Mouse (Mus musculus): Measurements from ENCODE around the gene Scfd2. TPM values are rescaled to one million over a fixed set of nuclear protein-coding genes. Genes with fewer than 3 reads are reported as not detected.
A peak's percentile ranks its signal among the peaks of the same experiment; 100 is the strongest.

Scfd2 gene
- polyA plus RNA-seq, 1 experiment from 2014 or later: 7.3 TPM

- TF ChIP-seq CTCF (IDR thresholded peaks at IDR 0.05; ENCODE audit: low read depth): no peak
- no peak for TF ChIP-seq EP300 (IDR thresholded peaks at IDR 0.05; ENCODE audit: low read depth)
- no peaks in the 10 kb centered on the region for H3K9me3 ChIP-seq (ENCODE audit: low read length)
- no peak overlapping the region for H3K9ac ChIP-seq (replicated peaks)
- DNase-seq (no peak), ATAC-seq (no peak)
- H3K27ac ChIP-seq (ENCODE audit: low read depth): no peak overlapping the region
- H3K4me2 ChIP-seq (ENCODE audit: low read depth, low read length): no peak overlapping the region
- H3K36me3 ChIP-seq (replicated peaks; ENCODE audit: insufficient read depth, low read length): no peaks in the 10 kb centered on the region
- 79% methylated on average over 5 of the region's 5 CpGs for WGBS (ENCODE audit: insufficient replicate concordance)
- no peak overlapping the region for H3K4me3 ChIP-seq (ENCODE audit: low read depth, low read length)
- H3K27me3 ChIP-seq (ENCODE audit: insufficient read depth, low read length): no peaks in the 10 kb centered on the region
- H3K4me1 ChIP-seq (ENCODE audit: insufficient read depth): no peaks in the 10 kb centered on the region
Measured at GRCm38 (mm10) chr5:74277216-74277615, 254.3 kb downstream of the Scfd2 start.

- ATAC-seq (peak; percentile 43), DNase-seq (no peak)
- no peak overlapping the region for H3K4me2 ChIP-seq (ENCODE audit: low read depth, low read length)
- WGBS (ENCODE audit: insufficient replicate concordance): 57% methylated on average over 3 of the region's 3 CpGs
- H3K9me3 ChIP-seq (ENCODE audit: low read length): no peaks in the 10 kb centered on the region
- H3K27ac ChIP-seq (ENCODE audit: low read depth): no peak overlapping the region
- no peak overlapping the region for H3K4me3 ChIP-seq (ENCODE audit: low read depth, low read length)
- TF ChIP-seq EP300 (IDR thresholded peaks at IDR 0.05; ENCODE audit: low read depth) (0 out of 2 replicates have a peak, but pooled peaks have one; percentile 31), CTCF (IDR thresholded peaks at IDR 0.05; ENCODE audit: low read depth) (no peak)
- no peaks in the 10 kb centered on the region for H3K36me3 ChIP-seq (replicated peaks; ENCODE audit: insufficient read depth, low read length)
- no peaks in the 10 kb centered on the region for H3K27me3 ChIP-seq (ENCODE audit: insufficient read depth, low read length)
- no peaks in the 10 kb centered on the region for H3K4me1 ChIP-seq (ENCODE audit: insufficient read depth)
- no peak overlapping the region for H3K9ac ChIP-seq (replicated peaks)
Measured at GRCm38 (mm10) chr5:74273313-74273712, 258.2 kb downstream of the Scfd2 start.

GRCm38 (mm10) chr5:74267736-74268369, 263.7 kb downstream of the Scfd2 start:
- 71% methylated on average over 5 of the region's 5 CpGs for WGBS (ENCODE audit: insufficient replicate concordance)
- ATAC-seq (no peak), DNase-seq (no peak)
- Histone ChIP-seq H3K4me1 (ENCODE audit: insufficient read depth) (no peaks in the 10 kb centered on the region), H3K4me3 (ENCODE audit: low read depth, low read length) (no peak overlapping the region), H3K9me3 (ENCODE audit: low read length) (no peaks in the 10 kb centered on the region), H3K9ac (replicated peaks) (no peak overlapping the region), H3K36me3 (replicated peaks; ENCODE audit: insufficient read depth, low read length) (no peaks in the 10 kb centered on the region), H3K27ac (ENCODE audit: low read depth) (no peak overlapping the region), H3K4me2 (ENCODE audit: low read depth, low read length) (no peak overlapping the region), H3K27me3 (ENCODE audit: insufficient read depth, low read length) (no peaks in the 10 kb centered on the region)
- no peak for TF ChIP-seq EP300 (IDR thresholded peaks at IDR 0.05; ENCODE audit: low read depth)
- TF ChIP-seq CTCF (IDR thresholded peaks at IDR 0.05; ENCODE audit: low read depth): no peak

- no peak for DNase-seq
- 71% methylated on average over 1 of the region's 1 CpGs for WGBS (ENCODE audit: insufficient replicate concordance)
- TF ChIP-seq EP300 (IDR thresholded peaks at IDR 0.05; ENCODE audit: low read depth): no peak
- TF ChIP-seq CTCF (IDR thresholded peaks at IDR 0.05; ENCODE audit: low read depth): no peak
- no peak for ATAC-seq
- Histone ChIP-seq H3K9ac (replicated peaks) (no peak overlapping the region), H3K27ac (ENCODE audit: low read depth) (no peak overlapping the region), H3K27me3 (ENCODE audit: insufficient read depth, low read length) (no peaks in the 10 kb centered on the region), H3K4me3 (ENCODE audit: low read depth, low read length) (no peak overlapping the region), H3K36me3 (replicated peaks; ENCODE audit: insufficient read depth, low read length) (no peaks in the 10 kb centered on the region), H3K9me3 (ENCODE audit: low read length) (no peaks in the 10 kb centered on the region), H3K4me2 (ENCODE audit: low read depth, low read length) (no peak overlapping the region), H3K4me1 (ENCODE audit: insufficient read depth) (no peaks in the 10 kb centered on the region)
Measured at GRCm38 (mm10) chr5:74267196-74267595, 264.4 kb downstream of the Scfd2 start.

GRCm38 (mm10) chr5:74266476-74266819, 265.1 kb downstream of the Scfd2 start:
- H3K4me1 ChIP-seq (ENCODE audit: insufficient read depth): no peaks in the 10 kb centered on the region
- no peak overlapping the region for H3K4me3 ChIP-seq (ENCODE audit: low read depth, low read length)
- no peak overlapping the region for H3K9ac ChIP-seq (replicated peaks)
- H3K36me3 ChIP-seq (replicated peaks; ENCODE audit: insufficient read depth, low read length): no peaks in the 10 kb centered on the region
- H3K9me3 ChIP-seq (ENCODE audit: low read length): no peaks in the 10 kb centered on the region
- H3K27me3 ChIP-seq (ENCODE audit: insufficient read depth, low read length): no peaks in the 10 kb centered on the region
- TF ChIP-seq CTCF (IDR thresholded peaks at IDR 0.05; ENCODE audit: low read depth) (no peak), EP300 (IDR thresholded peaks at IDR 0.05; ENCODE audit: low read depth) (no peak)
- ATAC-seq (no peak), DNase-seq (no peak)
- WGBS (ENCODE audit: insufficient replicate concordance): 72% methylated on average over 5 of the region's 5 CpGs
- no peak overlapping the region for H3K27ac ChIP-seq (ENCODE audit: low read depth)
- H3K4me2 ChIP-seq (ENCODE audit: low read depth, low read length): no peak overlapping the region

GRCm38 (mm10) chr5:74265601-74266475, 265.7 kb downstream of the Scfd2 start:
- Histone ChIP-seq H3K4me3 (ENCODE audit: low read depth, low read length) (no peak overlapping the region), H3K4me2 (ENCODE audit: low read depth, low read length) (no peak overlapping the region), H3K4me1 (ENCODE audit: insufficient read depth) (no peaks in the 10 kb centered on the region), H3K27me3 (ENCODE audit: insufficient read depth, low read length) (no peaks in the 10 kb centered on the region), H3K9me3 (ENCODE audit: low read length) (no peaks in the 10 kb centered on the region), H3K27ac (ENCODE audit: low read depth) (no peak overlapping the region), H3K36me3 (replicated peaks; ENCODE audit: insufficient read depth, low read length) (no peaks in the 10 kb centered on the region), H3K9ac (replicated peaks) (no peak overlapping the region)
- ATAC-seq (no peak), DNase-seq (no peak)
- TF ChIP-seq CTCF (IDR thresholded peaks at IDR 0.05; ENCODE audit: low read depth) (no peak), EP300 (IDR thresholded peaks at IDR 0.05; ENCODE audit: low read depth) (no peak)
- 74% methylated on average over 13 of the region's 13 CpGs for WGBS (ENCODE audit: insufficient replicate concordance)

Data from liver, postnatal 0 days (tissue).